25 mouse cellular contexts compared by ENCODE assay signal in the genomic region with DNA sequence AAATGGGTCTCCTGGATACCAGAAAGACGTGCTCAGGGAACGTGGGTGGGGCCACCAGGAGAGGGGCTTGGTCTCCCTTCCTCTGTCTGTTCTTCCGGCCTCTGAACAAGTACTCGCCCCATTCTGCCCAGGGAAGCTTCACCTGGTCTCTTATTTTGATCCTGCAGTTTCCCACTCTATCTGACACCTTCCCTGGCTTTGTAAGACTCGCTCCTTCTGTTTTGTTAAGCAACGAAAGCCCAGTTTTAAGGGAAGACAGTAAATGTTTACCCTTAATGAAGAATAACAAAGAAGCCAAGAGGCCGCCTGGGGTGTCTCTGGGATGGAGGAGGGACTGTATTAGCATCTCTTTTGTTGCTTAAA. TPM values are rescaled to one million over a fixed set of nuclear protein-coding genes. Genes with fewer than 3 reads are reported as not detected.
DNase-seq lines count a peak whose midpoint lies in the region; ATAC-seq and TF ChIP-seq lines count a peak whose summit lies in the region.
"Had no signal": no experiment of that assay in that cellular context is flagged by ENCODE, and none has a peak within 500 bp of the region (broad histone marks: within the 10 kb centered on the region; RNA-seq: fewer than 3 reads in every experiment).

No protein-coding gene starts in this region.

- H3K27me3 ChIP-seq in lung, embryonic 15.5 days: no peaks in the 10 kb centered on the region
- no peaks in the 10 kb centered on the region for H3K27me3 ChIP-seq in stomach, postnatal 0 days (ENCODE audit: control insufficient read depth, insufficient read depth, low read length)
- H3K27me3 ChIP-seq in cerebellum, adult 2 months (ENCODE audit: control insufficient read depth, insufficient read depth, low read length): no peaks in the 10 kb centered on the region; the same call in 1 of the 2 replicates
- H3K27me3 ChIP-seq: heart, embryonic 13.5 days had no signal

- no peak for TF ChIP-seq EP300 in stomach, postnatal 0 days (optimal IDR thresholded peaks at IDR 0.05)

- no peak overlapping the region for H3K9ac ChIP-seq in lung, embryonic 15.5 days
- no peak overlapping the region for H3K9ac ChIP-seq in stomach, postnatal 0 days (ENCODE audit: low read length)
- H3K9ac ChIP-seq: heart, embryonic 13.5 days; hindbrain, embryonic 12.5 days; liver, embryonic 14.5 days; lung, embryonic 14.5 days had no signal

- peaks cover 19% of the 10 kb centered on the region for H3K4me1 ChIP-seq in lung, embryonic 15.5 days
- 0 out of 2 replicates have a peak, but pooled peaks cover 3% of the 10 kb centered on the region for H3K4me1 ChIP-seq in stomach, postnatal 0 days (replicated peaks; ENCODE audit: control insufficient read depth, insufficient read depth)
- H3K4me1 ChIP-seq in cerebellum, adult 2 months (ENCODE audit: control insufficient read depth, insufficient read depth, low read length): no peaks in the 10 kb centered on the region

- 22% methylated on average over 7 of the region's 7 CpGs for WGBS in lung, embryonic 15.5 days
- 22% methylated on average over 7 of the region's 7 CpGs for WGBS in stomach, postnatal 0 days
- WGBS in cerebellum, adult 2 months: 30% methylated on average over 7 of the region's 7 CpGs

- no peak for ATAC-seq in lung, embryonic 15.5 days (ENCODE audit: borderline replicate concordance, extremely low read depth, low FRiP score, low TSS enrichment)
- ATAC-seq in stomach, postnatal 0 days (ENCODE audit: low FRiP score, low TSS enrichment): no peak
- no peak for ATAC-seq in megakaryocyte progenitor cell, adult 5-6 weeks (replicated peaks; ENCODE audit: poor library complexity)

- no peaks in the 10 kb centered on the region for H3K36me3 ChIP-seq in lung, embryonic 15.5 days
- H3K36me3 ChIP-seq in stomach, postnatal 0 days (ENCODE audit: control insufficient read depth, insufficient read depth, low read length): no peaks in the 10 kb centered on the region
- H3K36me3 ChIP-seq: heart, embryonic 13.5 days; hindbrain, embryonic 12.5 days had no signal

- no peak for DNase-seq in lung, postnatal 4 days
- DNase-seq in ES-CJ7 (ENCODE audit: low read depth, low spot score) (peak; percentile 99), ZHBTc4 (ENCODE audit: low read depth, low spot score) (peak; percentile 98)
- no peak for DNase-seq in stomach, postnatal 0 days (ENCODE audit: low spot score)
- DNase-seq in cerebellum, adult 2 months: no peak
- DNase-seq: adrenal gland, postnatal 36 days; B cell, adult 2 months; cerebellum, postnatal 10 days; gastrocnemius, postnatal 25 days; heart, adult 2 months; heart, postnatal 14 days; kidney, adult 8-10 months; kidney, postnatal 36 days; layer of hippocampus, postnatal 36 days; lung, embryonic 14.5 days; lung, postnatal 36 days; retina, postnatal 1 day; right cerebral cortex, postnatal 25 days; spleen, adult 18-20 months; thymus, postnatal 36 days had no signal

- no peak overlapping the region for H3K4me3 ChIP-seq in lung, embryonic 15.5 days
- no peak overlapping the region for H3K4me3 ChIP-seq in stomach, postnatal 0 days (ENCODE audit: low read depth, low read length)
- no peak overlapping the region for H3K4me3 ChIP-seq in cerebellum, adult 2 months (replicated peaks; ENCODE audit: insufficient read depth, low read depth, low read length)
- H3K4me3 ChIP-seq: heart, adult 2 months; heart, embryonic 13.5 days; hindbrain, embryonic 12.5 days had no signal

- H3K9me3 ChIP-seq in lung, embryonic 15.5 days: no peaks in the 10 kb centered on the region
- no peaks in the 10 kb centered on the region for H3K9me3 ChIP-seq in stomach, postnatal 0 days (ENCODE audit: control insufficient read depth, low read length)
- H3K9me3 ChIP-seq: heart, embryonic 13.5 days; hindbrain, embryonic 12.5 days had no signal

- TF ChIP-seq CTCF in stomach, postnatal 0 days (IDR thresholded peaks at IDR 0.05; ENCODE audit: low read depth): no peak
- TF ChIP-seq CTCF in cerebellum, adult 2 months (IDR thresholded peaks at IDR 0.05; ENCODE audit: borderline replicate concordance, insufficient read depth, low read depth, low read length): no peak

- H3K27ac ChIP-seq in lung, embryonic 15.5 days: peak overlapping the region; percentile 4; the same call in 1 of the 2 replicates
- H3K27ac ChIP-seq in stomach, postnatal 0 days (replicated peaks): peak overlapping the region; percentile 70; the same call in 1 of the 2 replicates
- H3K27ac ChIP-seq in cerebellum, adult 2 months (ENCODE audit: insufficient read depth, low read length): no peak overlapping the region
- H3K27ac ChIP-seq: heart, adult 2 months; heart, embryonic 13.5 days; hindbrain, embryonic 12.5 days; liver, embryonic 14.5 days had no signal

- TF ChIP-seq POLR2A in cerebellum, adult 2 months (IDR thresholded peaks at IDR 0.05; ENCODE audit: borderline replicate concordance, insufficient read depth, low read length): no peak

- H3K4me2 ChIP-seq in lung, embryonic 15.5 days: no peak overlapping the region
- no peak overlapping the region for H3K4me2 ChIP-seq in stomach, postnatal 0 days (replicated peaks; ENCODE audit: low read depth)
- H3K4me2 ChIP-seq: heart, embryonic 13.5 days; hindbrain, embryonic 12.5 days; lung, embryonic 14.5 days had no signal

RNA-seq across cellular contexts. Expression of gene H2afy, which starts 7.0 kb away (rescaled TPM):
- polyA plus RNA-seq in lung, embryonic 15.5 days (2015; fragmentation: Nextera tagmentation; extraction: Ambion mirVana): 317 and 326 TPM in 2 replicates
- 150 and 157 TPM in 2 replicates for polyA plus RNA-seq in stomach, postnatal 0 days (2015; fragmentation: Nextera tagmentation; extraction: Ambion mirVana)
- 720 and 754 TPM in 2 replicates for total RNA-seq in megakaryocyte progenitor cell, adult 5-6 weeks (2015)
- 1,515 and 1,537 TPM in 2 replicates for total RNA-seq in megakaryocyte progenitor cell, adult 5-6 weeks (2017)
- polyA plus RNA-seq in cerebellum, adult 2 months (2012; rRNA removed): 152 and 166 TPM in 2 replicates

RNA-seq across cellular contexts. Expression of gene Tifab, which starts 35.6 kb away (rescaled TPM):
- polyA plus RNA-seq in lung, embryonic 15.5 days (2015; fragmentation: Nextera tagmentation; extraction: Ambion mirVana): 3.1 and 3.9 TPM in 2 replicates
- 2.1 and 2.4 TPM in 2 replicates for polyA plus RNA-seq in stomach, postnatal 0 days (2015; fragmentation: Nextera tagmentation; extraction: Ambion mirVana)
- 81.5 and 82.6 TPM in 2 replicates for total RNA-seq in megakaryocyte progenitor cell, adult 5-6 weeks (2015)
- total RNA-seq in megakaryocyte progenitor cell, adult 5-6 weeks (2017): 99.3 and 113 TPM in 2 replicates
- polyA plus RNA-seq in cerebellum, adult 2 months (2012; rRNA removed): 0.73 and 0.84 TPM in 2 replicates

Comparison
In these comparisons a context has a peak if more than half of its experiments do, and no peak if none do; other contexts are left out.
1. DNase-seq: peak in ES-CJ7 (single experiment) and ZHBTc4 (single experiment); none in lung, postnatal 4 days (0 of 2), stomach, postnatal 0 days (single experiment) and cerebellum, adult 2 months (0 of 2).